Mouse (Mus musculus) E14TG2a.4 (cell line): Measurements from ENCODE around the gene Fbxo9.

Source experiments
- CTCF ChIP-seq: conservative IDR thresholded peaks from 2 replicates; pipeline ENCODE4 v1.5.1; 2014; ENCODE audit warnings: low read length
- NANOG ChIP-seq: IDR thresholded peaks from 2 replicates; pipeline ENCODE4 v1.6.1; 2014; ENCODE audit warnings: borderline replicate concordance, low read length, mixed read lengths

- TF ChIP-seq CTCF: no peak
- no peak for TF ChIP-seq NANOG
Observed at GRCm38 (mm10) chr9:78148149-78148548, 39.3 kb upstream of the Fbxo9 start.
